Mouse (Mus musculus) cerebellum, adult 2 months (tissue): Measurements from ENCODE around the gene Zfpl1. TPM values are rescaled to one million over a fixed set of nuclear protein-coding genes. Genes with fewer than 3 reads are reported as not detected.
"Not testable (repeated sequence)": the region's sequence is repeated elsewhere in the genome, so short reads cannot be mapped to it uniquely, and the experiment has no call there.

Experiments used
- DNase-seq, 2 experiments: peaks; one replicate each; pipeline ENCODE4 v3.0.0; 2021
- H3K27ac ChIP-seq: fragments of 200-500 bp; 2 replicates; pipeline ENCODE4 v1.5.1; 2012; ENCODE audit warnings: low read length, control low read depth, inconsistent platforms; ENCODE audit not compliant: insufficient read depth
- H3K27me3 ChIP-seq: fragments of 200-500 bp; 2 replicates; pipeline ENCODE4 v1.6.1; 2012; ENCODE audit warnings: inconsistent platforms, mild to moderate bottlenecking, low read length, moderate library complexity; ENCODE audit not compliant: control insufficient read depth, insufficient read depth
- H3K4me1 ChIP-seq: fragments of 200-500 bp; 2 replicates; pipeline ENCODE4 v1.6.1; 2011; ENCODE audit warnings: low read length; ENCODE audit not compliant: control insufficient read depth, insufficient read depth
- H3K4me3 ChIP-seq: fragments of 200-500 bp; replicated peaks from 2 replicates; pipeline ENCODE3; 2011; ENCODE audit warnings: mild to moderate bottlenecking, low read depth, low read length, control low read depth; ENCODE audit not compliant: insufficient read depth
- CTCF ChIP-seq: fragments of 200-500 bp; IDR thresholded peaks from 2 replicates; pipeline ENCODE4 v1.5.1; 2011; ENCODE audit warnings: low read depth, mild to moderate bottlenecking, control low read depth, low read length, moderate library complexity, borderline replicate concordance; ENCODE audit not compliant: insufficient read depth
- POLR2A ChIP-seq: fragments of 200-500 bp; IDR thresholded peaks from 2 replicates; pipeline ENCODE4 v1.6.1; 2011; ENCODE audit warnings: low read length, control low read depth, borderline replicate concordance; ENCODE audit not compliant: insufficient read depth
- WGBS: fragments of 180-500 bp; shearing (Covaris S2); methylation state at CpG from one replicate; pipeline ENCODE4 v1.1.7; 2018; 5-methylcytosine and 5-hydroxymethylcytosine counted together
- polyA plus RNA-seq: library from polyadenylated mRNA; depleted of rRNA; stranded (reverse); fragments of >200 nt; gene quantifications from 2 replicates; pipeline ENCODE4 v1.2.3, GENCODE M21; 2012; rRNA removed

The Zfpl1 gene
- polyA plus RNA-seq = 79.2 and 84.9 TPM in 2 replicates

GRCm38 (mm10) chr19:6084478-6085248, at the start of gene Zfpl1, which contains the start of gene Cdca5:
Gene Zfpl1 (minus strand): TSS chr19:6084956.
Gene Cdca5 (plus strand): TSS chr19:6084983.
- TF ChIP-seq CTCF (no peak), POLR2A (peak; percentile 53; the same call in 1 of the 2 replicates)
- peak within 1 kb of the TSS; percentile 82 for H3K4me3 ChIP-seq
- under 1% methylated on average over 58 of the region's 58 CpGs for WGBS
- 0 out of 2 replicates have a peak, but pooled peaks cover 3% of the 10 kb centered on the region for H3K4me1 ChIP-seq
- no peak within 1 kb of the TSS for H3K27ac ChIP-seq
- no peaks in the 10 kb centered on the region for H3K27me3 ChIP-seq
- peak; percentile 98 to 99 for DNase-seq

DNA sequence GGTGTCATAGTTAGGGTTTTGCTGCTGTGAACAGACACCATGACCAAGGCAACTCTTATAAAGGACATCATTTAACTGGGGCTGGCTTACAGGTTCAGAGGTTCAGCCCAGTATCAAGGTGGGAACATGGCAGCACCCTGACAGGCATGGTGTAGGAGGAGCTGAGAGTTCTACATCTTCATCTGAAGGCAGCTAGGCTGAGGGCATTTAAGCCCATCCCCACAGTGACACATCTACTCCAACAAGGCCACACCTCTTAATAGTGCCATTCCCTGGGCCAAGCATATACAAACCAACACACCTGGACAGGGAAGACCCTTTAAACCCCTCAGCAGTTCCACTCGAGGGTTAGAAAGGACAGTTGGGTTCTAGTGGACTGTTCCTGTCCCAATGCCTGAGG, 48.4 kb upstream of the Zfpl1 start:
- H3K4me1 ChIP-seq, H3K4me3 ChIP-seq, DNase-seq, H3K27me3 ChIP-seq: not testable (repeated sequence)
- H3K27ac ChIP-seq = peak overlapping the region; percentile 36; the same call in 1 of the 2 replicates
- 30% methylated on average over 1 of the region's 1 CpGs for WGBS

DNA sequence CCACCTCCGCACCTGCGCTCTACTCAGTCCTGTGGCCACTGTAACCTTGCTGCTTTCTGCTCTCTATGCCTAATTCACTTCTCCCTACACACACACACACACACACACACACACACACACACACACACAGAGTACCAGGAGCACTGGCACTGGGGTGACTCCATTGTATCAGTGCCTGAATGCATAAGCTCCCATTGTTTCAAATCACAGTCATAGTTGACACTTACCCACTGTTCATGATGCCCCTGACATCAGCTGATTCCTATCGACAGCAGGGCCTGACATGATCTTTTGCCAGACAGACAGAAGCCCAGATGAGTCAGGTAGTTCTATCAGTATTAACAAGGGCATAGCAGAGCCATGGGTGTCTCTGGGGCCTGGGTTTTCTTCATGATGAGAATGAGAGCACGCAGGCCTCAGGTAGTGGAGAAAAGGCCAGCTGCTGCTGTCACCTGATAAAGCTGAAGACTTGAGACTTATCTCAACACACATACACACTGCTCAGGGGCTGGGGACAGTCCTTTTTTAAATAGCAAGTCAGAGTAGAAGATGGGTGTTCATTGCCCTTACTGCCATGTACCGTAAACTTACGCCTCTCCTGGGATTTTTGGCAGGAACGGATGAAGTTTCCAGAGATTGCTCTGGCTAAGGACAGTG, 47.5 kb upstream of the Zfpl1 start:
- DNase-seq = no peak
- Histone ChIP-seq H3K27ac (peak overlapping the region; percentile 63), H3K4me1 (no peaks in the 10 kb centered on the region; the same call in 1 of the 2 replicates), H3K4me3 (no peak overlapping the region), H3K27me3 (no peaks in the 10 kb centered on the region)
- WGBS = 68% methylated on average over 7 of the region's 7 CpGs
- TF ChIP-seq CTCF = no peak
- no peak for TF ChIP-seq POLR2A

DNA sequence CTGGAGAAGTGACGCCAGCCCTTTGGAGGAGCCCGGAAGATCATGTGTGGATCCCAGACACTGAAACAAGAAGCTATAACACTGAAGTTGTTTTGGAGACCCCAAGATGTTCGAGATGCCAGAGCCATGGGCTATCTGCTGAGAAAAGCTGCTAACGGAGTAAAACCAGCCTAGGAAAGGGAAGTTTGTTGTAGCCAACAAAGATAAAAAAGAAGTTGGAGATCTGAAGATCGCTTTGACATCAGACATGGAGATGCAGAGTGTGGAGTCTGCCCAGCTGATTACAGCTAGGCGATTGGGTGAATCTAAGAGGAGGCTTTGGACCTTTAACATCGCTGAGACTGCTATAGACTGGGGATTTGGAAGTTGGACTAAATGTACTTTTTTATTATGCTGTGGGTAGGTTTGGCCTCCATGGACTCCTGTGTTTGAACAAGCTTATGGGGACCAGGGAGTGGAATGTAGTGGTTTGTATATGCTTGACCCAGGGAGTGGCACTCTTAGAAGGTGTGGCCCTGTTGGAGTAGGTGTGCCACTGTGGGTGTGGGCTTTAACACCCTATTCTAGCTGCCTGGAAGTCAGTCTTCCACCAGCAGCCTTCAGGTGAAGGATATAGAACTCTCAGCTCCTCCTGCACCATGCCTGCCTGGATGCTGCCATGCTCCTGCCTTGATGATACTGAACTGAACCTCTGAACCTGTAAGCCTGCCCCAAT, 45.8 kb upstream of the Zfpl1 start:
- not testable (repeated sequence) for H3K4me1 ChIP-seq, DNase-seq, H3K27me3 ChIP-seq, H3K27ac ChIP-seq, H3K4me3 ChIP-seq
- WGBS = 74% methylated on average over 7 of the region's 7 CpGs

DNA sequence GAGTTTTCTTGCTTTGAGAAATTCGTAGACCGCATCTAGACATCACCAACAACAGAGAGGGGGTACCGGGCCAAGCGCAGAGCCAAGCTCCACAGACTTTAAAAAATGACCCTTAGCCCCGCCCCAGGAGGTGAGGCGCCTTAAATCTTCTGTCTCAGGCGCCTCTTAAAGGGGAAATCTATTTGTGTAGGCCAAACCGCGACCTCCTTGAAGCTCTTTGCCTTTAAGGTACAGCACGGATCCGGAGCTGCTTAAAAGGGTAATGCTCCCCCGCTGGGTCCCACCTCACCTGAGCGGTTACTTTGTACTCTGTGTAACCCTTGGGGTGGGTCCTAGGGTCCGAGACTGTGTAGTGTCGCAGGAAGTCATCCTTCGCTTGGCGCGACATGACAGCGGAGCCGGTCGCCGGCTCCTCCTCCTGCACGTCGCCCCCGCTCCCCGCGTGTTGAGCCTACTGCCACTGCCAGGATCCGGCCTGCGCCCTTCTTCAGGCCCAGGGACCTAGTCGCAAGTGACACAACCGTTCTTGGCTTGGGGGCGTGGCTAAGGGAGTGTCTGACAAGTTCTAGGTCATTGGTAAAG, 43.1 kb upstream of the Zfpl1 start, which contains the start of gene Snx15:
Gene Snx15, minus strand, starts transcription at position 545 of the 582 bp plus-strand sequence.
- Histone ChIP-seq H3K4me1 (no peaks in the 10 kb centered on the region; the same call in 1 of the 2 replicates), H3K27ac (peak within 1 kb of the TSS; percentile 67), H3K4me3 (peak within 1 kb of the TSS; percentile 62), H3K27me3 (no peaks in the 10 kb centered on the region)
- DNase-seq = peak; percentile 97 to 98
- no peak for TF ChIP-seq CTCF
- peak; percentile 67; the same call in 1 of the 2 replicates for TF ChIP-seq POLR2A
- WGBS = under 1% methylated on average over 32 of the region's 32 CpGs

GRCm38 (mm10) chr19:6126789-6127580, 42.2 kb upstream of the Zfpl1 start:
- DNase-seq = no peak
- no peaks in the 10 kb centered on the region for H3K27me3 ChIP-seq
- WGBS = 69% methylated on average over 10 of the region's 10 CpGs
- no peak for TF ChIP-seq POLR2A
- no peak for TF ChIP-seq CTCF
- no peaks in the 10 kb centered on the region; the same call in 1 of the 2 replicates for H3K4me1 ChIP-seq
- 0 out of 2 replicates have a peak overlapping the region, but pooled peaks have one; percentile 17 for H3K27ac ChIP-seq
- peak overlapping the region; percentile 62 for H3K4me3 ChIP-seq

DNA sequence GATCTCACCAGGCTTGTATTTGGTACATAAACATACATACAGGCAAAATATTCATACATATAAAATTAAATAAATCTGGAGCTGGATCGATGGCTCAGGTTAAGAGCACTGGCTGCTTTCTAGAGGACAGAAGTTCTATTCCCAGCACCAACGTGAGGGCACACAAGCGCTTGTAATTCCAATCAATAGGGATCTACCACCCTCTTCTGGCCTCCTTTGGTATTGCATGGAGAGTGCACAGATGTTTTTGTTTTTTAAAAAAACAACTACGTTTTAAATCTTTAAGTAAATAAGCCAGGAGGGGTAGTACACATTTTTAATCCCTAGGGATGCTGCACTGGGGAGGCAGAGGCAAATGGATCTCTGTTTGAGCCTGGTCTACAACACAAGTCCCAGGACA, 41.5 kb upstream of the Zfpl1 start:
- DNase-seq = peak in 1 of 2 experiments; percentile 47
- TF ChIP-seq POLR2A (no peak), CTCF (peak; percentile 54; the same call in 1 of the 2 replicates)
- Histone ChIP-seq H3K4me3 (no peak overlapping the region), H3K27ac (no peak overlapping the region), H3K27me3 (no peaks in the 10 kb centered on the region), H3K4me1 (no peaks in the 10 kb centered on the region; the same call in 1 of the 2 replicates)
- WGBS = 24% methylated on average over 4 of the region's 4 CpGs
